Mouse (Mus musculus) forebrain, embryonic 16.5 days (tissue): ENCODE results near the gene Ube2k. TPM values are rescaled to one million over a fixed set of nuclear protein-coding genes. Genes with fewer than 3 reads are reported as not detected.

Experiments
- ATAC-seq: fragments of 200-750 bp; cut with Nextera tagmentation; 2 replicates; pipeline ENCODE4 v1.8.0; 2017; ENCODE audit warnings: mild to moderate bottlenecking, moderate library complexity
- H3K27ac ChIP-seq: fragments of 300-500 bp; sonication (generic); 2 replicates; pipeline ENCODE4 v1.5.1; 2014; ENCODE audit warnings: low read length, control low read depth
- H3K27me3 ChIP-seq: fragments of 300-500 bp; sonication (generic); replicated peaks from 2 replicates; pipeline ENCODE4 v1.6.1; 2014; ENCODE audit warnings: low read length; ENCODE audit not compliant: control insufficient read depth, insufficient read depth
- H3K36me3 ChIP-seq: fragments of 300-500 bp; sonication (generic); 2 replicates; pipeline ENCODE4 v1.6.1; 2014; ENCODE audit not compliant: control insufficient read depth, insufficient read depth
- H3K4me1 ChIP-seq: fragments of 300-500 bp; sonication (generic); replicated peaks from 2 replicates; pipeline ENCODE4 v1.6.1; 2014; ENCODE audit warnings: low read length; ENCODE audit not compliant: control insufficient read depth, insufficient read depth
- H3K4me2 ChIP-seq: fragments of 300-500 bp; sonication (generic); 2 replicates; pipeline ENCODE4 v1.6.1; 2014; ENCODE audit warnings: mild to moderate bottlenecking, low read length, control low read depth
- H3K4me3 ChIP-seq: fragments of 300-500 bp; sonication (generic); replicated peaks from 2 replicates; pipeline ENCODE4 v1.5.1; 2014; ENCODE audit warnings: mild to moderate bottlenecking, low read length, control low read depth
- H3K9ac ChIP-seq: fragments of 300-500 bp; sonication (generic); replicated peaks from 2 replicates; pipeline ENCODE4 v1.6.1; 2014; ENCODE audit warnings: low read depth, low read length, control low read depth
- H3K9me3 ChIP-seq: fragments of 300-500 bp; sonication (generic); 2 replicates; pipeline ENCODE4 v1.6.1; 2016; ENCODE audit warnings: low read length; ENCODE audit not compliant: control insufficient read depth
- WGBS: fragments of 180-500 bp; shearing (Covaris S2); extraction: QIAGEN DNeasy Blood & Tissue Kit; methylation state at CpG from one replicate; pipeline ENCODE4 v1.1.7; 2014; 5-methylcytosine and 5-hydroxymethylcytosine counted together
- polyA plus RNA-seq: library from polyadenylated mRNA; unstranded; fragments of >200 nt; fragmentation: Nextera tagmentation; extraction: Ambion mirVana; gene quantifications from 2 replicates; pipeline ENCODE4 v1.2.1, GENCODE M21; 2015

Ube2k gene
- polyA plus RNA-seq, 1 experiment from 2014 or later, result 188 TPM

- Histone ChIP-seq H3K36me3 (no peaks in the 10 kb centered on the region), H3K4me1 (no peaks in the 10 kb centered on the region), H3K9me3 (no peaks in the 10 kb centered on the region), H3K9ac (no peak overlapping the region), H3K4me3 (no peak overlapping the region), H3K27ac (no peak overlapping the region), H3K27me3 (no peaks in the 10 kb centered on the region), H3K4me2 (no peak overlapping the region)
- ATAC-seq, result no peak
- WGBS, result 96% methylated on average over 1 of the region's 1 CpGs
Observed at GRCm38 (mm10) chr5:65549677-65550076, 12.6 kb downstream of the Ube2k start.

- Histone ChIP-seq H3K4me1 (no peaks in the 10 kb centered on the region), H3K9me3 (no peaks in the 10 kb centered on the region), H3K4me2 (no peak overlapping the region), H3K4me3 (no peak overlapping the region), H3K27me3 (no peaks in the 10 kb centered on the region), H3K9ac (no peak overlapping the region), H3K27ac (no peak overlapping the region), H3K36me3 (no peaks in the 10 kb centered on the region)
- ATAC-seq, result no peak
Observed at GRCm38 (mm10) chr5:65557109-65557508, 20.1 kb downstream of the Ube2k start.

DNA sequence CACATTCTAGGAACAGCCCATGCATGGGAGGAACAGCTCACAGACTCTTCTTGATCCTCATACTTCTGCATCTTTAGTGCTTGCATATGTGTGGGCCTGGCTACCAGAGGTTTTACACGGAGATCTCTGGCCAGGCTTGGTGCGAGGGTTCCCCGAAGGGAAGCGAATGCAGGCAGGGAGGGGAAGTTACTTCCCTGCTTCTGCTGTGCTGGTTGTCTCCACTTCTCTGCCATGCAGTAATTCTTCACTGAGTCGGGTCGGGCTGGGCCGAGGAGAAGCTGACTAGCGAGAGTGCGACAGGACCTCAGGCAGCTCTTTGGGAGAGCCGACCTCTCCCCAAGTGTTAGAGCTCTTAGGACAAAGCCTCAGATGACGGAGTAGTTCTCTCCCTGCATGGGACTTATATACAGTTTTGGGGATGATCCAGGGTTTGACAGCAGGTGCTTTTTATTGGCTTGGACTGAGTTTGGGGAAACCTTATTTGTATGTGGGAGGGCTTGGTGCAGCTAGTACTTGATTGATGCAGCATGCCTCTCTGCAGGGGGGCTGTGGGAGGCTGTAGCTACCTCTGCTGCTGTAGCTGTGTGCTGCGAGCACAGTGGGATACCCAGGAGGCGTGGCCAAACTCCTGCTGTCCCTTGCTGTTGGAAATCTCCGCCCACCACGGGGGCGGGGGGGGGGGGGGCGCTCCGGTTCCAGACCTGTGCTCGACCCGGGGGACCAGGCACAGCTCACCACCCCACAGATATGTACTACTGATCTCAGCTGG lies 24.3 kb downstream of the Ube2k start:
- Histone ChIP-seq H3K27ac (no peak overlapping the region), H3K9ac (no peak overlapping the region), H3K4me1 (no peaks in the 10 kb centered on the region), H3K36me3 (no peaks in the 10 kb centered on the region), H3K27me3 (no peaks in the 10 kb centered on the region), H3K9me3 (no peaks in the 10 kb centered on the region), H3K4me3 (no peak overlapping the region), H3K4me2 (no peak overlapping the region)
- ATAC-seq, result peak; percentile 40; the same call in 1 of the 2 replicates
- WGBS, result 30% methylated on average over 17 of the region's 20 CpGs

- Histone ChIP-seq H3K4me2 (no peak overlapping the region), H3K27ac (no peak overlapping the region), H3K27me3 (no peaks in the 10 kb centered on the region), H3K4me3 (no peak overlapping the region), H3K9ac (no peak overlapping the region), H3K9me3 (no peaks in the 10 kb centered on the region), H3K4me1 (no peaks in the 10 kb centered on the region), H3K36me3 (no peaks in the 10 kb centered on the region)
- ATAC-seq, result no peak
- WGBS, result 91% methylated on average over 2 of the region's 2 CpGs
Observed at GRCm38 (mm10) chr5:65565486-65565885, 28.5 kb downstream of the Ube2k start.

GRCm38 (mm10) chr5:65574876-65575275 lies 37.8 kb downstream of the Ube2k start:
- Histone ChIP-seq H3K9ac (no peak overlapping the region), H3K4me3 (no peak overlapping the region), H3K27me3 (no peaks in the 10 kb centered on the region), H3K27ac (no peak overlapping the region), H3K9me3 (no peaks in the 10 kb centered on the region), H3K36me3 (no peaks in the 10 kb centered on the region; the same call in 1 of the 2 replicates), H3K4me1 (no peaks in the 10 kb centered on the region), H3K4me2 (no peak overlapping the region)
- no peak for ATAC-seq
- WGBS, result 84% methylated on average over 2 of the region's 2 CpGs

DNA sequence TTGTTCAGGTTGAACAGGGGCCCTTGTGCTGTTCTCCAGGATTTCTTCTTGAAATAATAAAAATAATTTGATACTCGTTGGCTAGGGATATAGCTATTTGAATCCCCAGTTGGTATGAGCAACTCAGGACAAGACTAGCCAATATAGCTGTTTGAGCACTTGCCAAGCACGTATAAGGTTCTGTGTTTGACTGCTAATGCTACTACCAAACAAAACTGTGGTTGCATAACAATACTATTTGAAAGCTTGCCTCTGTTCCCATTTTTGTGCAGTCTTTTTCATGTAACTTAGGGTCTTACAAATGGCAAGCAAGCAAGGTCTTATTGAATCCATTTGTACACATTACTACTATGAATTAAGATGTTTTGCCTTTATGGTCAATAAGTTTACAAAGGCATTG lies 38.9 kb downstream of the Ube2k start:
- no peak overlapping the region for H3K27ac ChIP-seq
- no peaks in the 10 kb centered on the region; the same call in 1 of the 2 replicates for H3K36me3 ChIP-seq
- ATAC-seq, result no peak
- no peak overlapping the region for H3K9ac ChIP-seq
- WGBS, result 81% methylated on average over 2 of the region's 2 CpGs
- H3K27me3 ChIP-seq, result no peaks in the 10 kb centered on the region
- no peak overlapping the region for H3K4me3 ChIP-seq
- no peak overlapping the region for H3K4me2 ChIP-seq
- H3K9me3 ChIP-seq, result no peaks in the 10 kb centered on the region
- no peaks in the 10 kb centered on the region for H3K4me1 ChIP-seq

- no peaks in the 10 kb centered on the region for H3K9me3 ChIP-seq
- H3K27ac ChIP-seq, result no peak overlapping the region
- 73% methylated on average over 3 of the region's 3 CpGs for WGBS
- H3K4me3 ChIP-seq, result no peak overlapping the region
- H3K9ac ChIP-seq, result no peak overlapping the region
- no peak overlapping the region for H3K4me2 ChIP-seq
- no peaks in the 10 kb centered on the region; the same call in none of the 2 replicates for H3K36me3 ChIP-seq
- ATAC-seq, result no peak
- H3K27me3 ChIP-seq, result no peaks in the 10 kb centered on the region
- H3K4me1 ChIP-seq, result no peaks in the 10 kb centered on the region
Observed at GRCm38 (mm10) chr5:65578545-65578944, 41.5 kb downstream of the Ube2k start.

GRCm38 (mm10) chr5:65586291-65586690 lies 49.3 kb downstream of the Ube2k start:
- 91% methylated on average over 5 of the region's 5 CpGs for WGBS
- no peak for ATAC-seq

DNA sequence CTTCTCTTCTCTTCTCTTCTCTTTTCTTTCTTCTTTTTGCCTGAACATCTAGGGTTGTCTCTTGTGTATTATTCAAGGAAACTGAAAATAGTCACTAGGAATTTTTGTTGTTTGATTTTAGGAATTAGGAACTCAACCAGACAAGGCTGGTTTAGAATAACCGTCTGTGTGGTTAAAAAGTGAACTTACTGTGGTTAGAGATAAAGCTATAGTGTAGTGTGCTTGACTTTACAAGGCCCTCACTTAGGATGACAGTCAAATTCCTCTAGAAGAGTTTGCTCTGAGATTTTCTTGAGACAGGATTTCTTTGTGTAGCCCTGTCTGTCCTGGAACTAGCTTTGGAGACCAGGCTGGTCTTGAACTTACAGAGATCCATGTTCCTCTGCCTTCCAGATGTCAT lies 53.2 kb downstream of the Ube2k start:
- WGBS, result 96% methylated on average over 1 of the region's 1 CpGs
- Histone ChIP-seq H3K4me1 (no peaks in the 10 kb centered on the region), H3K4me2 (no peak overlapping the region), H3K27me3 (no peaks in the 10 kb centered on the region), H3K9ac (no peak overlapping the region), H3K4me3 (no peak overlapping the region), H3K36me3 (peaks cover 7% of the 10 kb centered on the region), H3K9me3 (no peaks in the 10 kb centered on the region), H3K27ac (no peak overlapping the region)
- no peak for ATAC-seq

More at GRCm38 (mm10) chr5:65586291-65586690, 49.3 kb downstream of the Ube2k start:
- Histone ChIP-seq H3K4me1 (no peaks in the 10 kb centered on the region), H3K9me3 (no peaks in the 10 kb centered on the region), H3K27me3 (no peaks in the 10 kb centered on the region), H3K4me2 (no peak overlapping the region), H3K36me3 (peaks cover 2% of the 10 kb centered on the region), H3K9ac (no peak overlapping the region), H3K4me3 (no peak overlapping the region), H3K27ac (no peak overlapping the region)
